Mouse (Mus musculus) naive thymus-derived CD4-positive, alpha-beta T cell, adult 2 months (primary cell): ENCODE measurements around the gene Gucy2d.

Source experiments
- DNase-seq: peaks from one replicate; pipeline ENCODE4 v3.0.0-alpha.2; 2011; ENCODE audit warnings: low read depth

The Gucy2d gene

DNA sequence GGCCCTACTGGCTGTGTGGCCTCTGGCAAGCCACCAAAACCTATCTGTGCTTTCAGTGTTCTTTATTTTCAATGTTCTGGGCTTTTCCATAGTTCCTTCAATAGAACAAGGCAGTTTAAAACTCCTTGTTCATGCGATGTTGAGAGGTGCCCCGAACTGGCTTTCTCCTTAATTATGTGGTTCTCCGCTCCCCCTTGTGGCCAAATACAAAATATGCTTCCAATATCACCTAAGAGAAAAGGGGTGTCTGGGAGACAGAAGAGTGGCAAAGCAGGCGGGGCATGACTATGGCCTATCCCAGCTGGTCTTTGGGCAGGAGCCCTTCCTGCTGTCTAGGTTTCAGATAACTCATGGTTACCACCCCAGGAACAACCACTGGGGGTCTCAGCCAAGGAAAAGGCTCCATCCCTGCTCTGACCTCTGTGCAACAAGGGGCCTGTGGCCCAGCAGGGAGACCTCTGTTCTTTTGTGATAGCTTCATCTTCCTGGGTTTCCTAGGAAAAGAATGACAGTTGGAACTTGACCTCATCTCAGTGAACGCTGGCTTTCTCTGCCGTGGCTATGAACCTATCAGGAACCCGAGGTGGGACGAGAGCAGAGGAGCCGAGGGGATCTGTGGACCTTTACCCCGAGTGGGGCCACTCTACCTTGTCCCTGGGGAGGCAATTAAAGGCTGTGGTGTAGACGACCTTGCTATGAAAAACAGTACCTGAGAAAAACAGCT, 7.5 kb downstream of the Gucy2d start:
- peak; percentile 52 for DNase-seq

DNA sequence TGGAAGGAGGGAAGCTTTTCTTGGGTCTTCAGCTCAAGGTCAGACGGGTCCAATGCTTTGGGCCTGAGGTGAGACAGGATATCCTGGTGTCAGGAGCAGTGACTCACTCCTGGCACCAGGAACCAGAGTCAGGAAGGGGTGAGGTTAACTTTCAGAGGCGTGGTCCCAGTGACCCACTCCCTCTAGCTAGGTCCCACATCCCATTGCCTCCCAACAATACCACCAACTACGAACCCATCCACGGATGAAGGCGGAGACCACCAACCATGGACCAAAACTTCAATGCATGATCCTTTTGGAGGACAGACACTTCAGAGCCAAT, 8.1 kb downstream of the Gucy2d start:
- no peak for DNase-seq

DNA sequence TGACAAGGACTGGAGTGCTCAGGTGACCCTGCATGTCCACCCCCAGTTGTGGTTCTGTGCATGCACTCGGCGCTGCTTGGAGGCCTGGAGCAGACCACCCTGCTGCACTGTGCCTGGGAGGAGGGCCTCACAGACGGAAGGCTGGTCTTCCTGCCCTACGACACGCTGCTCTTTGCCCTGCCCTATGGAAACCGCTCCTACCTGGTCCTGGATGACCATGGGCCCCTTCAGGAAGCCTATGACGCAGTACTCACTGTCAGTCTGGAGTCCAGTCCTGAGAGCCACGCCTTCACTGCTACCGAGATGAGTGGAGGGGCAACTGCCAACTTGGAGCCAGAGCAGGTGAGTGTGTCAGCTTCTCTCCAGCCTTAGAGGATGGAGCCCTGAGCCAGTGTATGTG, 9.5 kb downstream of the Gucy2d start:
- no peak for DNase-seq

DNA sequence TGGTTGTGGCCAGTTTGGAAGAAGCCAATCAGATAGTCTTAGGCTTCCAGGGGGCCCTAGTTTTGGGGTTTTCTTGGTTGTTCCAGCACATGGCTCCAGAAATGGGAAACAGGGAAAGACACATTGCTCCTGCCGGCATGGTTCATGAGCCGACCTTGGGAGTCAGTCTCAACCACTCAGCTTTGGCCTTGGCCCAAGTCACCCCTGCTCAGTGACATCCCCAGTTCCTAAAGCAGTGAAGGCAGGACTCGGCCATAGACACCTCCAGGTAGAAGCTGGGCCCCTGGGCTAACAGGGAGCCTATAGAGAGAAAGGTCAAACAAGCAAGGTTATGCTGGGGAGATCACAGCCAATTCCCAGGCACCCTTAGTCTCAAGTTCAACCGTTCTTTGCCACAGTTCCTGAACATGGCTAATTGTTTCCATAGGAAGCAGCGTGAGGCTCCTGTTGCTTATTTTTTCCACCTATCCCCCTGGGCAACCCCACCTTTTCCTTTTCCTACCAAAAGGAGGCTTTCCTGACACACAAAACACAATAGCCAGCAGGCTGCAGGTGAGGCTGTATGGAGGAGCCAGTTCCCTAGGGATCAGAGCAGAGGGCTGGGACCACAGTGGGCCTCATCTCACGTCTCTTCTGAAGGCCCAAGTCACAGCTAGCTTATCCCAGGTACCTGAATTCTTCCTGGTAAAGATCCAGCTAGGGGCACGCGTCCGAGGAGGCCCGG, 14.3 kb downstream of the Gucy2d start:
- no peak for DNase-seq

DNA sequence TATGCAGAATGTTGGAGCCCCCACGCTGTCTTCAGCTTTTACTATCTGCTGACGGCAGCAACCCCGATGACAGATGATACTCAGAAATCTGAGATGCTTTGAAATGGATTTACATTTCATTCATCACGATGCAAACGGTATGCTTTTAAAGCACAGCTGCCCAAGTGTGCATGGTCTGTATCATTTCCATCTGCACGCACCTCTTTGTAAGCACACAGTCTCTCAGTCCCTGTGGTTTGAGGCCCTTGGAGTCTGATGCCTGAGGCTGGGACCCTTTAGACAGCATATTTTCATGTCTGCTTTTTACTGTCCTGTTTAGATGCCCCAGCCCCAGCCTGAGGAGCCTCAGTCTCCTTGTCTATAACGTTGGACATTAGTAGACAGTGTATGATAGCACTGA, 20.1 kb downstream of the Gucy2d start:
- DNase-seq, result no peak

DNA sequence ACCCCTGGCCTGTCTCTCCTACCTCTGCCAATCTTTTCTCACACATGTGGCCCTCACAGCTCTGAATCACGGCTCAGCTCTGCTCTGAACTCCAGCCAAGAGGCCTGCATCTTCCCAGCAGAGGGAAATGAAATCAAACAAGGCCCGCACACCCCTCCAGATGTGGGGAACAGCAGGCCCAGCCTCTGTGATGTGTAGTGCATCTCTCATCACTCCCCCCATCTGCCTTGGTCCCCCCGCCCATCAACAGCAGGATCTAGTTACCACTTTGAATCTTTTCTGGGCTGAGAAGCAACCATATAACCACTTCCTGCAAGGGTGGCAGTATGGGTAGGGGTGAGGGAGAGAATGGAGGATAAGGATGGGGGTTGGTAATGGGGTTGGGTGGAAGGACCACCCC, 28.9 kb downstream of the Gucy2d start:
- peak; percentile 42 for DNase-seq

DNA sequence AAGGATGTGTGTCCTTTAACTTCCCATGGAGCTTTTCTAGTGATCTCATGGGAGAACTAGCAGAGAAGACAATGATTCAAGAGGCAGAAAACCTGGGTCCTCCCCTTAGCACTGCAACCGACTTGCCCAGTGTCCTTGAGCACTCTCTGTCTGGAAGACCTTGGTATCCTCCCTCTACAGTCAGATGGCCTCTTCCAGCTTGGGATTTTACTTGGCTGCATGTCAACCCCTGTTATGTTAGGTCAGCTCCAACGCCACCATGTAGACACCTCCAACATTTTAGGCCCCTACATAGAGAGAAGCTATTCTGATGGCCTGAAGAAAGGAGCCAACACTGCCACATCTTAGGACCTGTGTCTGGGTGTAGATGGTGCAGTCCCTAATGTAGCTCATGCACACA, 32.3 kb downstream of the Gucy2d start:
- no peak for DNase-seq

DNA sequence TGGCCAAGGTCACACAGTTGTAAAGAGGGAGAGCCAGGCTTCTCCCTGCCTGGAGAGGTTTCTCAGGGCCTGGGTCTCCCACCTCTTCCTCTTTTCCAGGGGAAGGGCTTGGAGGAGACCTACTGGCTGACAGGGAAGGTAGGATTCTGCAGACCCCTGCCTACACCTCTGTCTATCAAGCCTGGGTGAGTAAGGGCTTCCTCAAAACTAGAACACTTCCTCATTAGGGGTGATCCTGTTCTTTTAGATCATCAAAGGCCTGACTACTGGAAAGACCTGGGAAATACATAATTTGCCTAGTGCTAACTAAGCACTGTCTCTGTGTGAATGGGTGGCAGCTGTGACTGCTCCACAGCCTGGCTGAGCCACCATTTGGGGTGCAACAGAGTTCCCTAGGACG, 34.3 kb downstream of the Gucy2d start:
- DNase-seq, result no peak

DNA sequence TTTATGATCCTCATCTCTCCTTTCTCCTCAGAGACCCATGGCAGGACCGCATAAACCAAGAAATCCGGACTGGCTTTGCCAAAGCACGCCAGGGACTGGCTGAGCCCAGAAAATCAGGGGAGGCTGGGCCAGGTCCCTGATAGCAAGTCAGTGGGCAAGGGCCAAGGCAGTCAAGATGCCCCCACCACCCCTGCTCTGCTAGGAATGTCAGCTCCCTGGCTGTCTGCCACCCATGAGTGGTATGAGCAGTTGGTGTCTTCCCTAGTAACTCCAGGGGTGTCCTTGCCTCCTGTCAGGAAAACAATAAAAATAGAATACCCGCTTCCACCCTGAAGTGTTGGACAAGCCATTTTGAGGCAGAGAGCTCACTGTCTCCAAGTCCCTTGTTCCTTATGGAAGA, 36.9 kb downstream of the Gucy2d start:
- DNase-seq, result no peak

DNA sequence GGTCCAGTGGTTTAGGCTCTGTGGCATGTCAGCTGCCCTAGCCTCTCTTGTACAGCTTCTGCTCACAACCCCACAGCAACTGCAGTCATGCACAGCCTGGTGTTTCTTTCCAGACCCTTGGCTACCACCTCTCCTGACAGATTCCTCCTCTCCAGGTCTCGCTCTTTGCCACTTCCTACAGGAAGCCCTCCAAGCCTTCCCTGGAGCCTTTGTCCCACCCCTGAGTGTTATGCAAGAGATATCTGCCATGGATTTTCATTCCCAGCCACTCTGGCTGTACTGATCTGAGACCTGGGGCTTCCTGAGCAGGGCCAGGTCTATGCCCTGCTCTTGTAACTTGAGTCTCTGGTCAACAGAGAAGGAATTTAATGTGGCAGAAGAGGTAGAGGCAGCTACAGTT, 40.3 kb downstream of the Gucy2d start:
- DNase-seq, result no peak

DNA sequence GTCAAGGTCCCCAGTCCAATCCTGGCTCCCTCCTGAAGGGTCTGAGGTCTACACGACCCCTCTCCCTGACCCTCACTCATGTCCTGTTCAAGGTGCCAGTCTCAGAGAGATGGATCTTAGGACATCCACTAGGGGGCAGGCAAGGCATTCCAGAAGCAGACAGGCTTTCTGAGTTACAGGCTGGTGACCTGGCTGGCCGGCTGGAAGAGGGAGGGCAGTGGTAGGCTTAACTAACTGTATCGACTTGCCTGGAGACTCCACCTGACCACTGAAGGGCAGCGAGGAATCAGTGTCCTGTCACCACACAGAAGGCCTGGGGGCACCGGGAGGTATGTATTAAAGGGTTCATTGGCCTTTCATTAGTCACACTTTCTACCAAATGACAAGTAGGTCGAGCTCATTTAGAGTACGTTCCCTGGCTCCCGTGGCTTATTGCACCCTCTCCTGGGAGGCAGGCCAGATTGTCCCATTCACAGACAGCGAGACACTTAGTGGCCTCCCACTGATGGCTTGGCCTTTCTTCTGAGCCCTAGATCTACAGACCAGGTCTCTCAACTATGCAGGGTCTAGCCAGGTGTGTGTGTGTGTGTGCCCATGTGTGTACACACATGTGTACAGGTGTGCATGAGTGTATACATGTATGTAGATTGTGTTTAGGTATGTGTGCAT, 41.0 kb downstream of the Gucy2d start:
- peak; percentile 79 for DNase-seq

DNA sequence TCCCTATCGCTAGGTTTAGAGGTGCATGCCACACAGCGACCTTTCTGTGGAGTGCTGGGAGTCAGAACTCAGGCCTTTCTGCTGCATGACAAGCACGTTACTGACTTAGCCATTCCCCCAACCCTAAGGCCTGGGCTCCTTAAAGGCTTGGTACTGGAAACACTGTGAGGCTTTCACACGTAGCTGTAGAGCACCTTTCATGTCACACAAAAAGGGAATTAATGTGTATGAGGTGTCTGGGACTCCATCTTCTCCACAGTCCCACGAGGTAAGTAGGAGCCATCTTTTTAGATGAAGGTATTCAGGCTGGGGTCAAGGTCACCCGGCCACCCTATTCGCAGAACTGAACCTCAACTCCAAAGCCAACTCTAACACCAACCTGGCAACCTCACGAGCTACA, 41.6 kb downstream of the Gucy2d start:
- DNase-seq, result no peak

DNA sequence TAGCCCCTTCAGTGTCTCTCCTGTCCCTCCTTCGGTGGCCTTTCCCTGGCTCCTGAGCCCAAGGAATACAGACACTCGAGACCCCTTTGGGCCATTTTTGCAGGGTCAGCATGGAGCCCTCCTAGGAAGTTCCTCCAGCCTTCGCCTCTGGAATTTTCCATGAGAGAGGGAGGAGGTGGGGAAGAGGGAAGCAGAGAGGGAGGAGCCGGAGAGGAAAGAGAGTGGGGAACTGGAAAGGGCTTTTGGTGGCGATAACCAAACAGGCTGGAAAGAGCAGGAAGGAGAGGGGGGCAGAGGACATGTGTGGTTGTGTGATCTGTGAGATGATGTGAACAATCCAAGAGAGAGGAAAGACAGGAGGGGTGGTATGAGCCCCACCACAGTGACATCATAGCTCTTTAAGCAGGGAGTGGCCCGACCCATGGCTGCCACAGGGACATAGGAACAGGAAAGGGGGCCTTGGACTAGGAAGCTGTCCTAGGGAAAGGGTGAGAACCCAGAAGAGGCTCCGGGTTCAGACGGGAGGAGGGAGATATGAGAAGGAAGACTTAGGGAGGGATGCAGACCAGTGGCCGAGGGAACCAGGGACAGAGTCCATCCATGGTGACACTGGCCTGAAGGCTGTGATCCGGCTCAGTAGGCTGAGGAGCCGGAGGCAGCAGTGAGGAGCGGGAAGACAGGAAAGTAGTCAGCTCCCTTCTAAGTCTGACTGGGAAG, 42.5 kb downstream of the Gucy2d start:
- DNase-seq, result no peak

DNA sequence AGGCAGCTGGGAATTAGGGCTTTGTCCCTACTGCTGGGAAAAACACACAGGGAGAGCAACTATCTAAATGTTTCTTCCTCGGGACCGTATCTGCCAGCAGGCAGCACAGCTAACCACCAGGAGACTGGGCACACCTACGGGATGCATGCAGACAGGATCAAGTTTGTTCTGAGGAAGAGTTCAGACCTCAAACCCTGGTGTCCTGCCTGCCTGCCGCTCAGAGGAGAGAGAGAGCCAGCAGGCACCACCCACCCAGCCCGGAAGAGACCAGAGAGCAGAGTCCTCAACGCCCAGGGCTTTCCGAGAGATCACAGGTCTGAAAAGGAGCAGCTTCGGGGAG, 43.0 kb downstream of the Gucy2d start:
- no peak for DNase-seq

DNA sequence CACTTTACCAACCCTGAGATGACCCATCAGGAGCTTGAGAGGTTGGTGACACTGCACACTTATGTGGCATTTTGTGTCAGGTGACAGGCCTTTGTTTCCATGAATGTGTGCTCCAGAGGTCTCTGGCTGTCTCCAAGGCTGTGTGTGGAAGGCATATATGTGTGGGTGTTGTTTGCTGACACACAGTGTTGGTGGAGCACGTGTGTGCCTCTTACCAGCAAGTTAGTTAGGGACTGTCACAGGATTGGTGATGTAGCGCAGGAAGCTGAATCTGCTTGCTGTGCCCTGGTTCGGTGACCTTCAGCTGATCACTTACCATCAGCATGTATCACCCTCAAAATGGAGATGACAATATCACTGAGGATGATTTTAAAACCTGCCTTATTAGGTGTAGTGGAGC, 44.7 kb downstream of the Gucy2d start:
- DNase-seq, result no peak

DNA sequence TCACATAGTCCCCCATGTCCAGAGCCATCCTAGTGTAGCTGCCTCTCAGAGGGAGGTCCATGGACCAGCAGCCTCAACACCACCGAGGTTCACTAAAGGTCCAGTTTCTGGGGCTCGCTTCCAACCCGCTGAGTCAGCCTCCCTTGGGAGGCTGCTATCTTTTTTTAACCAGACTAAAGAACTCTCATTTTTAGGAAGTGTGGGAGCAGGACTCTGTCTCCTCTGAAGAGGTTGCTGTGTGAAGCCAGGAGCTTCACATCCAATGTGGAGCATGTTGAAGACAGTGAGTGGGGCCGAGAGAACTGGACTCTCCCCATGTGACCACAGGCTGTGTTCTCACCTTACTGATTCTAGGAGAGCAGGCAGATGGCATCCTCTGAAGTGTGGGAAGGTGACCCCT, 45.3 kb downstream of the Gucy2d start:
- no peak for DNase-seq

DNA sequence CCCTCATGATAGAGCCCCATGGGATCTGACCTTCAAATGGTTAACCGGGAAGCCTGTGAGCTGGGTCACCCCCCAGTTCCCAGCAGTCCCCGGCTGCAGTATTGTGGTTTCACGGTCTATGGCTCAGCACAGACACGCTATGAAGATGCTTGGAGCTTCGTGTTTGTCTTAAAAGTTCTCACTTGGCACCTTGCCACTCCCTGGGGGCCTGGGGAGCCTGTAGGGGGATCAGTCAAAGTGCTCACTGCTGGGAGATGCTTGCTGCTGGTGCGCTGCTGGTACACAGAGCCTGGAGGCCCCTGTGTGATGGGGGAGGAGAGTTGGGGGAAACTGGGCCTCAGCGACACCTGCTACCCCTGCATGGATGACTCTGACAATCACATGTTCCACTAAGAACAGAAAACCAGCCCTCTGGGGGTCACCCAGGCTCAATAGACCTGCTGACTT, 46.3 kb downstream of the Gucy2d start:
- no peak for DNase-seq

DNA sequence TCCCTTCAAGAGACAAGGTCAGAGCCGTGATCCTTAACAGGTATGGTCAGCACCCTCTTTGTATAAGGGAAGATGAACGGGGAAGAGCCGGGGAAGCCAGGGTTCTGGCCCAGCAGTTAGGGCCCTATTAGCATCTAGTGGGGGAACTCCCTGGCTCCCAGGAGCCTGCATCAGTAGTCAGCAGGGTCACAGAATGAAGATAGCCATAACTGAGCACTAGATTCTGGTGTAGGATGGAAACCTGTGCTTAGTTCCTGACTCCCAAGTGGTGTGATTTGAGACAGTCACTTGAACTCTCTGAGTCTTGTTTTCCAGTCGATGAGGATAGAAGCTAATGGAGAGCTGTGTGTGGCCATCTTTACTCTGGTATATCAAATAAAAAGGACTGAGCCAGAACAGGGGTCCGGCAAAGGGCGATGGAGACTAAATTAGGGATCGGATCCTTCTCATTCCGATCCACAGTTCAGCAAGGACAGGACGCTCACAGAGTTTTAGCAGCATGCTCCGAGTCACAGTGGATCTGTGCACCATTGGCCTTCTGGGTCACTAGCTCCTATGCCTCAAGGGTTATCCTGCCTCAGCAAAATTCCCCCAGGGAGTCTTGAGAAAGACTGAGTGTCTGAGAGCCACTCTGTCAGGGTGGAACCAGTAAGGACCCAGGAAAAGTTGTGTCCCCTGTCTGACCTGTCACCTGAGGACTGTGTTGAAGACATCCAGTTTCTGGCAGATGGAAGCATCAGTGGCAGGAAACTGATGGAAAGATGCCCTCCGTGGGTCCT, 47.2 kb downstream of the Gucy2d start:
- no peak for DNase-seq

DNA sequence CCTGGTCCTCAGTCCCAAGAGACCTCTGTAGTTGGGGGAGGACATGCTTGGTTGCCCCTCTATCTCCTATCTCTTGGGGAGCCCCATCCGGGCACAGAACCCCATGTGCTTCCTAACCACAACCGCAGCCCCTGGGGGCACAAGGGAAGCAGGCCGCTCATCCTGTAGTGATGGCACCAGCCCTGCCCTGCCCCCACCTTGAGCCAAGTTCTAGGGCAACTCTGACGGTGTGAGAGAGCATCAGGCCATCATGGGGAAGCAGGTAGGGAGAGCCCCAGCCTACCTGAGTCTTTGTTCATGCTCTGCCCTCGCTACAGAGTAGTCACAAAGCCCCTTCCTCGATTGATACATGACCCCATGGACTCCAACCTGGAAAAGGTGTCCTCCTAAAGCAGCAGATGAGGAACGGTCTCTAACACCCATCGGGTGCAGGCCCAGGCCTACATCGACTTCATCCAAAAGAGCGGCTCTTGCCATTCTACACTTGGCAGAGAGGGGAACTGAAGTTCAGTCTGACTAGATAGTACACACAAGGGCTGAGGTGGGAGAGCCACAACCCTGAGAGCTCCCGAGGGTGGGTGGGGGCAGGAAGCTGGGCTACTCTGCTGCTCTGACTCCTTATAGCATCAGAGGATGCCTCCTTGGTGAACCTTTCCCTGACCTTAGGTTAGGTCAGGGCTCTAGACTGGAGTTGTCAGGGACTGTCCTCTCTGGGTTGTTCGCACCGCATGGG, 48.3 kb downstream of the Gucy2d start:
- DNase-seq, result peak; percentile 18

DNA sequence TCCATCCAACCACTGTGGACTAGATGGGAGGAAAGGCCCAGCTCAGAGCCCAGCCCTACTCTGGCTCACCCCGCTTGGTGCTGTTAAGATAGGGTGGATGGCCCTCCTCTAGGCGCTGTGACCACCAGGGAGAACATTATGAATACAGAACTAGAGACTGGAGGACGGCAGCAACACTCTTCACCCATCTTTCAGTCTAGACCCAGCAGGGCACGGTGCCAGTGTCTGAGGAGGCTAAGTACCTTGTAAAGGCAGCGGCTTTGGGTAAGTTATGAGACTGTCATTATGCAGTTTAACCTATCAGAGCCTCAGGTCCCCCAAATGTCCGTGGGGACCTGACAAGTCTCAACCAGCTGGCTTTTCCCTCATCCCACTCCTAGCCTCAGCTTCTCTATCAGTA, 48.9 kb downstream of the Gucy2d start, which contains the start of gene Lrrc32:
Gene Lrrc32, plus strand, starts transcription at position 153 of the 400 bp plus-strand sequence.
- peak; percentile 20 for DNase-seq

DNA sequence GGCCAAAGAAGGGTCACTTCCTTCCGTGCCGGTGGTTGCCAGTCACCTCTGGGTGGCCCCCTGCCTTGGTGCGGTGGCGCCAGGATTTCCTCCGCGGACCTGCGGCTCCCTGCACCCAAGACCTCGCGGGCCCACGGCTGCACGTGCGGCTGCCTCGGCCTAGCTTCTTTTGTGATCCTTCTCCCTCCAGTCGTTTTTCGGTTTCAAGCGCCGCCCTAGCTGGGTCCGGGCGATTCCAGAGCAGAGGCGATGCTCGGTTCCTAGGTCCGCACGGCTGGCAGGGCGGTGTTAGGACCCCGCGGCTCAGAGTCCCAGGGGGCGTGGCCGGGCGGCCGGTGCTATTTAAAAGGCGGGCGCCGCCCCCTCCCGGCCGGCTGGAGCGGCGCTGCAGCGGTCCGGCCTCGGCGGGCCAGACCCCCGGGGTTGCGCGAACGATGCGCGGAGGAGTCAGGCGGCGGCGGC, 49.4 kb downstream of the Gucy2d start:
- peak; percentile 52 for DNase-seq
